Mouse (Mus musculus): ENCODE measurements around the gene Tnfaip8l1.

Gene Tnfaip8l1

DNA sequence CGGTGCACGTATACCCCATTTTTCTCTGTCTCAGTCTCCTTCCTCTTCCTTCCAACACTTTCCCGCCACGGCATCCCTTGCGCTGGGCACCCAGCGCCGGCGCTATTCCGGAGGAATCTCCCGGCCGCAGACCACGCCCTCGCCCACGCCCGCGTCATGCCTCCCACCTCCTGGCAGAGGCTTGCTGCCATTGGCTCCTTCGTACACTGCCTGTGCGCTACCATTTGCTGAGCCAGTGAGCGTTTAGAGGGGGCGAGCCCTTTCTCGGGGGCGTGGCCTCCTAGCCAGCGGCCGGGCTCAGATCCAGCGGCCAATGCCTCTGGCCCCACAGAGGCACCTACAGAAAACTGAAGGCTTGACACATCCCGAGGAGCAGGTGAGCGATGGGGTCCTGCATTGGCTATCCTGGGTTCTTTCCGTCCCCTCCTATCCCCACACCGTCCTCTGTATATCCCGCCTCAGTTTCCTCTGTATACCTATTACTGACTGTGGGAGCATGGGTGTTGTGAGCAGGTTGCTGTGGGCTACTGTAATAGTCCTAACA lies at the start of gene Tnfaip8l1:
TSS of gene Tnfaip8l1 (plus strand) at position 247 of the 544 bp plus-strand sequence.
- peak; percentile 95 for DNase-seq (ENCODE audit: low spot score)

DNA sequence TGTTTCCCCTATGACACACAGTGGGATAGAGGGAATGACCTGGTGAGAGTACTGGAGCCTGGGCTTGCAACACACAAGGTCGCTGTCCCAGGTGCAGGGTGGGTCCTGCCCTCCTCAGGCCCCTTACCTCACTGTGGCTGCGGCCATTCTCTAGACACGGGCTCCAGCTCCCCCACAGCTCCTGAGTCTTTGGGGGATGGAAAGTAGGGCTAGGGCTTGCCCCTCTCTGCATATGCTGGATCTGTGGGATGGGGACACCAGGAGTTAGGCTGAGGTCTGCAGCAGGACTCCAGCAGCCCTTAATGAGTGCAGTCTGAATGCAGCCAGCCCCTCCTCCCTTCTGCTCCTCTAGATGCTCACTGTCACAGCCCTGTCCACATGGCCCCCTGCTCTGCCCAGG lies 49.5 kb upstream of the Tnfaip8l1 start:
- DNase-seq (ENCODE audit: low spot score), result no peak

DNA sequence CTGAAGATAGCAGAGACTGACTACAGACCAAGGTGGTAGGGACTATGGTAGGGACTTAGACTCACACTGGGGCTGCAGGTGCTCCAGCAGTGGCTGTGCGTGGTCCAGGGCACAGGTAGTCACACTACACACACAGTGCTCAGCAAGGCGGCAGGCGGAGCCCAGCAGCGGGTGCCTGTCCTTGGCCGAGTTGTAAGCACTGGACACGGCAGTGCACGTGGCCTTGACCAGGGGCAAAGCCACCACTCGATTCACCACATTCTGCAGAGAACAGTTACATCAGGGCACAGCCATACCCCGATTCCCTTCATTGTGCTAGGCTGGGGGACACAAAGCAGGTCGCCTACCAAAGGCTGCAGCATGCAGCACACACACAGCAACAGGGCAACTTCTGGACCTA lies 46.1 kb upstream of the Tnfaip8l1 start:
- no peak for DNase-seq (ENCODE audit: low spot score)

DNA sequence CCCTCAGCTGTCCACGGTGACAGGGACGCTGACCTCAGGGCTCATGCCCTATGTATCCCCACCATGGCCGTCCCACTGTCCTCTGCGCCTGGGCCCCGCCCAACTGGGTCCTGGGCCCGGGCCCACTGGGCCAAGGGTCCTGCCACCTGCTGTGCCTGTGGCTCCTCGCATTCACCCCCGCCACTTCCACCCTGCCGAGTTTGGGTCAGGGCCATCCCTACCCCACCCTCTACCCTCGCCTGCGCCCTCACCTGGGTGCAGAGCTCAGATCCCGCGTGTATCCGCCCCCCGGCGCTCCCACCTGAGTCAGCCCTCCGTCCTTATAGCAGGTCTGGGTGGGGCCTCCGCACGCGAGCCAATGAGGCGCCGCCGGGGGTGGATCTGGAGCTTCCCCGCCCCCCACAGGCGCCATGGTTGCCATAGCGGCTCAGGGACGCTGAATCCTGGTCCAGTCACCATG lies 45.0 kb upstream of the Tnfaip8l1 start, which contains the start of gene Plin5:
TSS of gene Plin5 (minus strand) at position 346 of the 460 bp plus-strand sequence.
- DNase-seq (ENCODE audit: low spot score), result peak; percentile 76

DNA sequence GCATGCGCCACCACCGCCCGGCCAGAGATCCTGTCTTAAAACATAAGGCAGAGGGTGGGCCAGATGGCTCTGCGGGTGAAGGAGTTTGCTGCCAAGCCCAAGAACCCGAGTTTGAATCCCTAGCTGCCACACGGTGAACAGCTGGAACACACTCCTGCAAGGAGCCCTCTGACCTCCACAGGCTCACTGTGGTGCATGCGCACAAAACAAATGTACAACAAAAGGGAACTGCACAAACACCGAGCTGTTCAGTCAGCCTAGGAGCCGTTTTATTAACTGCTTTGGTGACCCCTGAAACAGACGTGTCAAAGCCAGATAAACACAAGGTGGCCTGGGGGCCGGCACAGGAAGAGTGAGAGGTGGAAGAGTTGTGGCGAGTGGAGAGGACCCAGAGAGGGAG lies 42.8 kb upstream of the Tnfaip8l1 start:
- no peak for DNase-seq (ENCODE audit: low spot score)

DNA sequence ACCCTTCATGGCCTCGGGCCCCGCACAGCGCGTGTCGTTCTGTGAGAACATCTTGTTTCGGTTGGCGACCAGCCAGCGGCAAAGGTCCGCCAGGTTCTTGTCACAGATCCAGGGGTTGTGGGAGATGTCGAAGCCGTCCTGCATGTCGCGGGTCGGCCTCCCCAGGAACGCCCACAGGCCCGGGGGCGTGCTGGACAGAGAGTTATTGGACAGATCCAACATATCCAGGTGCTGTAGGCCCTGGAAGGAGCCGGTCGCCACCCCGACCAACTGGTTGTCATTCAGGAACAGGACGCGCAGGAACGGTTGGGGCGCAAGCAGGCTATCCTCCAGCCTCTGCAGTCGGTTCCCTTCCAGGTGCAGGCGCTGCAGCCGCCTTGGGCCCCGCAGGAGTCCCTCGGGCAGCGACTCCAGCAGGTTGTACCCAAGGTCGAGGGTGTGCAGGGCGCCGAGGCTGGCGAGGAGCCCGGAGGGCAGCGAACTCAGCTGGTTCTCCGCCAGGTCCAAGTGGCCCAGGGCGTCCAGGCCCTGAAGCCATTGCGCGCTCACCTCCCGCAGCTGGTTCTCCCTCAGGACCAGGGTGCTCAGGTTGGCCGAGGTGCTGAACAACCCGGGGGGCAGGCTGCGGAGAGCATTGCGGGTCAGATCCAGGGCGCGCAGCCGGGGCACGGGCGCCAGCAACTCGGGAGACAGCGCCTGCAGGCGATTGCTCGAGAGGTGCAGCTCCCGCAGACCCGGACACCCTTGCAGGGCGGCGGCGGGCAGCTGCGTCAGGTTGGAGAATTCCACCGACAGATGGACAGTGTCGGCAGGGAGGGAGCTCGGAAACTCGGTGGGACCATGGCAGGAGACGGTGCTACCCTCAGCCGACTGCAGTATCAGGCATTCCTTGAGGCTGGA lies 42.0 kb upstream of the Tnfaip8l1 start:
- no peak for DNase-seq (ENCODE audit: low spot score)

DNA sequence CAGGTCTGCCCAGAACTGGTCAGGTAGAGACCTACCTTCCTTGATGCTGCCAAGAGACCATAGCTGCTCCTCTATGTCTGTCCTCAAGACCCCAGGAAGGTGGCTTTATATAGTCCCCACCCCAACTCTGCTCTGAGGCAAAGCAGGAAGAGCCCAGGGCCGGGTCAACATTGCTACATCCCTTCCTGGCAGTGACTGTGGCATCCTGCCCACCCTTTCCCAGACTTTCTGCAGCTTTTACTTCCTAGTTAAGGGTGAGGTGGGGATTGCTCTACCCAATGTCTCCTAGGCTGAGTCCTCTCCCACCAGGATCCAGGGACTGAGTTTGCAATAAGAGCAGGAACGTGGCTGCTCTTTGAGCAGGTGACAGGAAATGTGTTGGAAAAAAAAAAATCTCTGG lies 40.5 kb upstream of the Tnfaip8l1 start, which contains the start of gene Lrg1:
TSS of gene Lrg1 (minus strand) at position 176 of the 400 bp plus-strand sequence.
- no peak for DNase-seq (ENCODE audit: low spot score)

DNA sequence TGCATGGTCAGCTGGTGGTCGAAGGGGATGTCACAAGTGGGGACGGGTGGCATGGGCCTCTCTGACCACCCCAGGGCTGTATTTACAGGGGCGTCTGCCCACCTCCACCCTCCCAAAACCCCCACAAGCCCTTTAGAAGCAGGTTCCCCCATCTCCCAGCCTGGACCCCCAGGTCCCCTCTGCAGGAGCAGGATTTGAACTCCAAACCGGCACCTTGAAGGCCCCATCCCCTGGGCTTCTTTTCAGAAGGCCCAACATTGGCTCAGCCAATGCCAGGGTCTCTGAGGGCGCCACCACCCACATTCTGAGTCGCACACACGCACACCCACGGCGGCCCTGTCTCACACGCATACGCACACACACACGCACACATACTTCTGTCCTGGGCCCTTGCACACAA lies 39.1 kb upstream of the Tnfaip8l1 start:
- DNase-seq (ENCODE audit: low spot score), result no peak

DNA sequence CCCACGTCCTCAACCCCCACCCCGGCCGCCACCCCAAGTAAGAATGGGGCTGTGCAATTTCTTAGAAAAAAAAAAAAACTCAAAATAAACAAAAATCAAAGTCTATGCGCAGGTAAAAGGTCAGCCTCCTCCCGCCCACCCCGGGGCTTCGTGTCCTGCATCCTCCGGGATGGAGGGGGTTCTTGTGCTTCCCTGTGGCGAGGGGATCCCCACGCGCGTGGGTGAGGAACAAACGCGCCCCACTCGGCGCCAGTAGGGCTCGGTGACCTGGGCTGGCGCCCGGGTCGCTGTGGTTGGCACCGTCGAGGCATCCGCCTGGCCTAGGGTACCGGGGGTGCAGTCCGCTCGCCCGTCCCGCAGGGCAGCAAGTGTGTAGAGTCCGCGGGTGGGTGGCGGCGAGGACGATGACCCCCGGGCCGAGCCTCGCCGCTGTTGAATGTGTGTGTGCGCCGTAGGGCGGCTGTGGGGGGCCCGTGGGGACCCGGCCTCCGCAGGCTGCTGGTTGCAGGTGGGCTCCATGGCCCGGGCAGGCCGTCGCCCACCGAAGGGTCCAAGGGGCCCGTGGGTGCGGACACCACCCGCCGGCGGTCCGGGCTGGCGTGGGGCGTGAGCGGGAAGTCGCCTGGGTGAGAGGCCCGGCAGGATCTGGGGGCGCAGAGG lies 38.5 kb upstream of the Tnfaip8l1 start:
- DNase-seq (ENCODE audit: low spot score), result no peak

DNA sequence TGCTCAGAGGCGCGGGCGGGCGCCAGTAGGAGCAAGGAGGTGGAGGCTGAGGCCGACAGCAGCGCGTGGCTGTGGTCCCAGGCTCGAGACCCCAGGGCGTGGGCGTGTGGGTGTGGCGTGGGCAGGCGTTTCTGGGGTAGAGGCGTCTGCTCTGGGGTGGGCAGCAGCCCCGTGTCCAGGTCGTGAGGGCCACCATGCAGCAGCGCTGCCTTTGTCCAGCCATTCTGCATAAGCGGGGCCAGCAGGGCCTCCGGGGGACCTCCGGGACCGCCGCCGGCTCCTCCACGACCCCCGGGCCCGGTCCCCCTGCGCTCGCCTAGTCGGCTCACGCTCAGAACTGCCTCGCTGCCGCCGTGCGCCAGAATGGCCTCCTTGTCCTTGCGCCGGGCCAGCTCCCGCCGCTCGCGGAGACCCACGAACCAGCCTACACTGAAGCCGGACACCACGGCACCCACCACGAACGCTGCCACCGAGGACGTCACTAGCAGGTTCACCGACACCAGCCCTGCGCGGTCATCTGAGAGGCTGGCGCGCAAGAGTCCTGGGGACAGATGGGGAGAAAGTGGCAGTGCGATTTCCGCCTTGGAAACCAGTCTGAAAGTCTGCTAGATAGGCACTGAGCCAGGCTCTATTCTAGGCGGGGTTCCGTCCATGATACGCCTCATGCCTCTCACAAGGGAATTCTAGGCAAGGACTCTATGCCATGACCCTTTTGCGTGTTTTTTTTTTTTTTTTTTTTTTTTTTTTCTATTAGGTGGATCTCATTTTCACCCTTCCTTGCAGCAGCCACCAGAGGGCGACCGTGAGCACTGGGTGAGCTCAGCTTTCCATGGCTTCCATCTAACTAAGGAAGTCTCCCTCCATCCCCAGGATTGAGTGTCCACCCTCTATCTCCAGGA lies 37.7 kb upstream of the Tnfaip8l1 start:
- DNase-seq (ENCODE audit: low spot score), result peak; percentile 75

DNA sequence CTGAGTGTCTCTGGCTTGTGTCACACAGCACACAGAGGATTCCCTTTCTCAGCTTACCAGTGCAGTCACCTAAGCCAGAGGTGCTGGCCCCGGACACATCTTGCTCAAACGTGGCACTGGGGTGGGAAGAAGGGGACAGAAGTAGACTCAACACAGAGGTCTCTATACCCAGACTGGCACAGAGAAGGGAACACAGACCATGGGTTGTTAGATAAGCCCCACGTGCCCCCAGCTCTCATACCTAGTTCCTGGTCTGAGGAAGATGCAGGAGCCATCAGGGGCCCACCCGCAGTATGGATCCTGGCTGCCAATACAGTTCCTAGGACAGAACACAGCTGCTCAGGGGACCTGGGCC lies 37.0 kb upstream of the Tnfaip8l1 start:
- DNase-seq (ENCODE audit: low spot score), result no peak

DNA sequence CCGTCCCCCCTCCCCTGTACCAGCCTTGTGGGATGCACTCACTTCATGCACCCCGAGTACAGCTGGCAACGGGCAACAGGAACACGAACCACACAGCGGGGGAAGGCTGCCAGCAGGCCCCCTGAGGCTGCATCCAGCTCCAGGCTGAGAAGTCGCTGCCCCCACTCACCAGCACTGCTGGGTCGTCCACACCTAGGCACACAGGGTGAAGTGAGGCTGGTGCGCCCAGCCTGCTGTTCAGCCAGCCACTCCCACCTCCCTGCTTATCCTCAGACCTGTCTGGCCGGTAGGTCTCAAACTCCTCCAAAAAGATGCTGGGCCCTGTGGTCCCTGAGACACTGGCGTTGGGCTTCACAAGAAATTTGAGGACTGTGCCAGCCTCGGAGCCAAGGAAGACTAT lies 36.1 kb upstream of the Tnfaip8l1 start:
- no peak for DNase-seq (ENCODE audit: low spot score)

DNA sequence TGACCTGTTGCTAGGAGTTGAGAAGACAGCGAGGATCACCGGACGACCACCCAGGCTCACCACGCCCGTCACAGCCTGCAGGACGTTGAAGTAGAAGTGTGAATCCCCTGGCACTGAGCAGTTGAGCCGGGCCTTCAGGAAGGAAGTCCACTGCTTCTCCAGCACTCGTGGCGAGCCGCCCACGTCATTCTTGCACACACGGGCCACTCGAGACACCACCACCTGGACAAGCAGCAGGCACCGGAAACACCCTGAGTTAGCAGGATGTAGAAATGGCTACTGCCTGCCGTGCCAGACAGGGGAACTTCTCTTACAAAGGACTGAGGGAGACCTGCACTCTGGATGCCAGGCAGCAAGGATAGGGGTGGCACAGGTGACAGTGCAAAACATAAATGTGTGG lies 34.0 kb upstream of the Tnfaip8l1 start:
- no peak for DNase-seq (ENCODE audit: low spot score)

DNA sequence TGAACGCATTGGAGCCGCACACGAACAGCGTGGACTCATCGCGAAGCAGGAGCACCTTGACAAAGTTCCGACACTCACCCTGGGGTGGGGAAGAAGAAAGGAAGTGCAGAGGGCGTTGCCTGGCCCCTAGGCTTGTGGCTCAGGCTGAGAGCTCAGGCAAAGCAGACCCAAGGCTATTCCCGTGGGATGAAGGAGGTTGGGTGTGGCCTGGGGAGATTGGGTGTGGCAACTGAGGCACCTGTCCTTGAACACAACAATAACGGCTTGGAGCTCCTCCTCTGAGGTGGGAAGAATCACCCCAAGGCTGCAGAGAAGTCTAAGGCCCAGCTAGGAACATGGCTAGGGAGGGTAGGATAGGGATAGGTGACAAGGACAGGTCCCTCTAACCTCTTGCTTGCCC lies 31.1 kb upstream of the Tnfaip8l1 start:
- no peak for DNase-seq (ENCODE audit: low spot score)

DNA sequence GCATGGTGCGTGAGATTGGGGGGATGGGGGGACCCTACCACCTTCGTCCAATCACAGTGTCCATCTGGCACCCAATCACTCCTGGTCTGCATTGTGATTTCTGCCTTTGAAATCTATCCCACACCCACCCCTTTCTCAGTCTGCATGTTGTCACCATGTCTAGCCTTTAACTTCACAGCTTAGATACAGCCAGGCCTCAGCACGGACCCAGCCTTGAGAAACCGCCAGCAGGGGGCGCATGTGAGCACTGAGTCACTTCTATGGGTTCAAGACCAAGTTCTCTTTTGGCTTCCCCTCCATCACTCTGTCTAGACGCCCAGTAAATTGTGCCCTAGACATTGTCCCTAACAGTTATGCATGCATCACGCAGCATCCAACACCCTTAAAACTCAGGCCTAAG lies 30.5 kb upstream of the Tnfaip8l1 start:
- peak; percentile 58 for DNase-seq (ENCODE audit: low spot score)

DNA sequence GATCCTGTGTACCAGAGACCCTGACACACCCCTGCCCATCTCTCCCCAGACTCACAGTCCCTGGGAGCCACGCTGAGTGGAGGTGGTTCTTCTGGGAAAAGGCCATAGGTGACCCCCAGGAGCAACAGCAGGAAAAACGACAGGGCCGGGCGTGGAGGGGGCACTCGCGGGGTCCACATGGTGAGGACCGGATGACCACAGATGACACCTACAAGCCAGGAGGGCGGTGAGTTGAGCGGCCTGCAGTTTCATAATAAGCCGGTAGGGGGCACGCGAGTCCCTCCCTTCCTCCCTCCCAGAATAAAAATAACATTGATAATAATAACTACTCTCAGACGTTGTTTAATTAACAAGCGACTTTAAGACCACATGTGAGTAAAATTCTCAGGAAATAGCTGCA lies 29.6 kb upstream of the Tnfaip8l1 start:
- peak; percentile 75 for DNase-seq (ENCODE audit: low spot score)

DNA sequence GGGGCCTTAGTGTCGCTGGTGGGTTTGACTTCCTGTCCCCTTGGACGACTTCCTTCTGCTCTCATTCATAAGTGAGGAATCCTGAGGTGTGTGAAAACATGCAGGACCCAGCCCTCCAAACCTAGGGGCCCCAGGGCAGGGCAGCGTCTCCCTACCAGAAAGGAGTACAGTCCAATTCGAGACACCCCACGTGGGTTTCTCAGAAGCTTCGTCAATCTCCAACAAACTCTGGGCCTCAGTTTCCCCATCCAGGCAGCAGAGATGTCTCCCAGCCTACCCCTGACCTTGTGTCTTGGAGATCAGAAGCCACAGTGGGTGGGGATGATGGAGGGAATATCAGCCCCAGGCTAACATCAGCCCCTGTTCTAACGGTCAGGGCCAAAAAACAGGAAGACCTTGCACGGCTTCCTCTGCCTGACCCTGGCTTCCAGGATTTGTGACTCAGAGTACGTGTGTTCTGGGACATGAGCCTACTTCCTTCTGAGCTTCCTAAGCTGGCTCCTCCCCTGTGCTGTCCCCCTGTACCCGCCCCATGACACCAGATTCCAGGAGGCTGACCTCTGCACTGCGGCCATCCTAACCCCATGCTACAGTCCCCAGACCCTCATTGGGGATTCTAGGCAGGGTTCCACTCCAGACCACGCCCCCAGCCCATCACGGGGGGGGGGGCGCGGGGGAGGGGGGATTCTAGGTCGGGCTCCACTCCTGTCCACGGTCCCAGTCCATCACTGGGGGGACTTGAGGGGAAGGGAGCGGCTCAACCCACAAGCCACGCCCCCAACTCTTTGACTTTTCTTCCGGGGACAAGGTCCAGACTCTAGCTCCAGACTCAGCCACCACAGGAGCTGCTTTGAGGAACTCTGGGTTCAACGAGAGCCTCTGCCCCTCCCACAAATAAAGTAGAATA lies 28.6 kb upstream of the Tnfaip8l1 start:
- DNase-seq (ENCODE audit: low spot score), result peak; percentile 66

DNA sequence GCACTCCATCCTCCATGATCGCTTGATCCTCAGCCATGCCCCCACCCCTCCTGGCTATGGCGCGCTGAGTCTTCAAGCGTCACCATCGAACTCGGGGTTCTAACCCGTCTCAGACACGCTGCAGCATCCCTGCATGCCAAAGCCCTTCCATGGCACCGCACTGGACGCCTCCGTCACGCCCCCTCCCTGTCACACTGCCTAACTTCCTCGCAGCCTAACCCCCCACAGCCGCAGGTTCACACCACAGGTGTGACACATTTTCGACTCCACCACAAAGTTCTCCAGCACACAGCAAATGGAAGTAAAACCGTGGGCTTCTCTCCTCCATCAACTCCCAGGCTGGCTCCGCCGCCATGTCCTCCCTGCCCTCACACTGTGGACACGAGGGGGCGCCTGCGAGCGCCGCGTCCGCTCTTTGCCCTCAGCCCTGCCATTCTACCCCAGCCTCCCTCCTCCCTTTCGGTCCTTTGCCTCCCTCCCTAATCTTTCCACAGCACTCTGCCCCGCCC lies 27.8 kb upstream of the Tnfaip8l1 start:
- peak; percentile 76 for DNase-seq (ENCODE audit: low spot score)

DNA sequence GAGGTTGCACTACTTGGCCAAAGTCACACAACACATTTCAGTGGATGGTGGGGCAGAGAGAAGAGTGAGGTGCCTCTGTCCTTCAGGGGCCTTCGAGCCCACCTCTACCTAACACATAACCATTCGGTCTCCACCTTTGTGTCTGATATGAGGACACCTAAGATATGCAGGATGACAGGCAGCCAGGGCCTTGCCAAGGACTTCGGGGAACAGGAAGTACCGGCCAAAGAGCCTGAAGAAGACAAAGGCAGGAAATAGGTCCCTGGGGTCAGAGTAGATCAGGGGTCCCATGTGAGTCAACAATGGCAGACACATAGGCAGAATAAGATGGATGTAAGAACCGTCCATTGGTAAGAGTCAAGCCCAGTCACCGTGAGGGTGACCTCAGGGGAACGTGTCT lies 25.7 kb upstream of the Tnfaip8l1 start:
- DNase-seq (ENCODE audit: low spot score), result no peak

DNA sequence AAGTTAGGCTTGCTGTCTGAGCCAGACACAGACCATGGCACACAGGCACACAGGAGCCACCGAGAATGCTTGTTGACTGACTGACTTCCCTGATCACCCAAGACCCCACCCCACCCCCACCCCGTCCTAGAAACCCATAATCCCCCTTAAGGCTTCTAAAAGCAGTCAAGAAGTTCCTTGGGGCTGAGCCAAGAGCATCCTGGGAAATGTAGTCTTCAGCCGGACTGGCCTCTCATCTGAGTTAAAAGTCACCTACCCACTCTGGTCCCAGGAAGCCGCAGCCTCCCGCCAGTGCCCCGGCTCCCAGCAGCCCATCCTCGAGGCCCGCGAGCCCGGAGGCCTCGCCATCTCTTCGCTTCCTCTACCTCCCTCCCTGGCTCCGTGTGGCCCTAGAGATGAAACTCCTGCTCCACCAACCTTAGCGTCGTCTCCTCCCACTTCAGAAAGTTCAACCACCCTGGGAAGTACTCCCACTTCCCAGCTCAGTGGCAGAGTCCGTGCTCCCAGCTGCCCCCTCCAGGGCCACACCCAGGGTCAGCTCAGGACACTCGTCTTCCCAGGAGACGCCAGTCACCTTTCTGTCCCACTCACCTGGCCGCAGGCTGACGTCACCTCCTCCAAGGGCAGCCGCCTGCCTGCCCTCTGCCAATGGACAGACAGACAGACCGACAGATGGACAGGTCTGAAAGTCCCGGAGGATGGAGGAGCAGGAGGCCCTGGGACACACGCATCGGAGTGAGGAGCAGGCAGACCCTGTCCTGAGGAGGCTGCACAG lies 24.3 kb upstream of the Tnfaip8l1 start:
- DNase-seq (ENCODE audit: low spot score), result no peak

All from embryo, embryonic 10.5 days (tissue).